Mouse (Mus musculus) liver, postnatal 0 days (tissue): ENCODE measurements around the gene Rprd1b. TPM values are rescaled to one million over a fixed set of nuclear protein-coding genes. Genes with fewer than 3 reads are reported as not detected.

Source experiments
- ATAC-seq: fragments of 200-750 bp; cut with Nextera tagmentation; 2 replicates; pipeline ENCODE4 v1.8.0; 2017; ENCODE audit warnings: mild to moderate bottlenecking, moderate library complexity
- DNase-seq: peaks from one replicate; pipeline ENCODE4 v3.0.0-alpha.2; 2016
- H3K27ac ChIP-seq: fragments of 300-500 bp; sonication (generic); 2 replicates; pipeline ENCODE4 v1.5.1; 2014; ENCODE audit warnings: antibody characterized with exemption, moderate library complexity, mild to moderate bottlenecking, low read depth
- H3K27me3 ChIP-seq: fragments of 300-500 bp; sonication (generic); 2 replicates; pipeline ENCODE4 v1.6.1; 2014; ENCODE audit warnings: low read length, control low read depth, mixed read lengths; ENCODE audit not compliant: insufficient read depth
- H3K36me3 ChIP-seq: fragments of 300-500 bp; sonication (generic); replicated peaks from 2 replicates; pipeline ENCODE4 v1.6.1; 2014; ENCODE audit warnings: mild to moderate bottlenecking, control low read depth, low read length, moderate library complexity, mixed read lengths; ENCODE audit not compliant: insufficient read depth
- H3K4me1 ChIP-seq: fragments of 300-500 bp; sonication (generic); 2 replicates; pipeline ENCODE4 v1.6.1; 2014; ENCODE audit warnings: antibody characterized with exemption, mild to moderate bottlenecking, control low read depth; ENCODE audit not compliant: insufficient read depth
- H3K4me2 ChIP-seq: fragments of 300-500 bp; sonication (generic); 2 replicates; pipeline ENCODE4 v1.6.1; 2014; ENCODE audit warnings: low read depth, mild to moderate bottlenecking, low read length, moderate library complexity, mixed read lengths
- H3K4me3 ChIP-seq: fragments of 300-500 bp; sonication (generic); 2 replicates; pipeline ENCODE4 v1.5.1; 2014; ENCODE audit warnings: low read depth, low read length
- H3K9ac ChIP-seq: fragments of 300-500 bp; sonication (generic); replicated peaks from 2 replicates; pipeline ENCODE4 v1.6.1; 2014; ENCODE audit warnings: mild to moderate bottlenecking, moderate library complexity
- H3K9me3 ChIP-seq: fragments of 300-500 bp; sonication (generic); 2 replicates; pipeline ENCODE4 v1.6.1; 2016; ENCODE audit warnings: mild to moderate bottlenecking, control low read depth, low read length, mixed read lengths
- CTCF ChIP-seq: sonication (generic); IDR thresholded peaks from 2 replicates; pipeline ENCODE4 v1.5.1; 2016; ENCODE audit warnings: antibody characterized with exemption, low read depth
- EP300 ChIP-seq: IDR thresholded peaks from 2 replicates; pipeline ENCODE4 v1.6.1; 2016; ENCODE audit warnings: antibody characterized with exemption, low read depth, mild to moderate bottlenecking
- WGBS: fragments of 180-500 bp; shearing (Covaris S2); extraction: QIAGEN DNeasy Blood & Tissue Kit; methylation state at CpG from one replicate; pipeline ENCODE4 v1.1.7; 2014; ENCODE audit not compliant: insufficient replicate concordance; 5-methylcytosine and 5-hydroxymethylcytosine counted together
- polyA plus RNA-seq: library from polyadenylated mRNA; unstranded; fragments of >200 nt; fragmentation: Nextera tagmentation; extraction: Ambion mirVana; gene quantifications from 2 replicates; pipeline ENCODE4 v1.2.1, GENCODE M21; 2015

Gene Rprd1b
- polyA plus RNA-seq, 1 experiment from 2014 or later, result 17.4 TPM

GRCm38 (mm10) chr2:158036953-158037352 is 8.7 kb downstream of the Rprd1b start:
- Histone ChIP-seq H3K4me3 (no peak overlapping the region), H3K4me1 (peaks cover 14% of the 10 kb centered on the region), H3K9me3 (no peaks in the 10 kb centered on the region), H3K27ac (no peak overlapping the region), H3K36me3 (peaks cover 18% of the 10 kb centered on the region), H3K27me3 (no peaks in the 10 kb centered on the region), H3K9ac (no peak overlapping the region), H3K4me2 (no peak overlapping the region)
- TF ChIP-seq EP300 (no peak), CTCF (no peak)
- no peak for DNase-seq
- ATAC-seq, result peak; percentile 56
- 63% methylated on average over 7 of the region's 7 CpGs for WGBS

- DNase-seq, result no peak
- Histone ChIP-seq H3K4me1 (peaks cover 14% of the 10 kb centered on the region), H3K36me3 (peaks cover 21% of the 10 kb centered on the region), H3K4me3 (no peak overlapping the region), H3K4me2 (no peak overlapping the region), H3K9me3 (no peaks in the 10 kb centered on the region), H3K27me3 (no peaks in the 10 kb centered on the region), H3K27ac (no peak overlapping the region), H3K9ac (no peak overlapping the region)
- peak; percentile 77 for ATAC-seq
- WGBS, result 71% methylated on average over 1 of the region's 1 CpGs
- TF ChIP-seq EP300 (no peak), CTCF (no peak)
These were observed 9.3 kb downstream of the Rprd1b start for GRCm38 (mm10) chr2:158037571-158037970.

GRCm38 (mm10) chr2:158039662-158040061 is 11.4 kb downstream of the Rprd1b start:
- no peak overlapping the region for H3K4me3 ChIP-seq
- DNase-seq (no peak), ATAC-seq (peak; percentile 53; the same call in 1 of the 2 replicates)
- H3K27me3 ChIP-seq, result no peaks in the 10 kb centered on the region
- H3K9me3 ChIP-seq, result no peaks in the 10 kb centered on the region
- H3K9ac ChIP-seq, result no peak overlapping the region
- H3K36me3 ChIP-seq, result peaks cover 34% of the 10 kb centered on the region
- no peak overlapping the region for H3K4me2 ChIP-seq
- TF ChIP-seq EP300, result no peak
- TF ChIP-seq CTCF, result no peak
- 0 out of 2 replicates have a peak overlapping the region, but pooled peaks have one; percentile 30 for H3K27ac ChIP-seq
- H3K4me1 ChIP-seq, result peaks cover 14% of the 10 kb centered on the region
- 61% methylated on average over 1 of the region's 1 CpGs for WGBS

GRCm38 (mm10) chr2:158040396-158040795 is 12.1 kb downstream of the Rprd1b start:
- 86% methylated on average over 2 of the region's 2 CpGs for WGBS
- ATAC-seq (no peak), DNase-seq (no peak)
- TF ChIP-seq EP300 (no peak), CTCF (no peak)
- no peak overlapping the region for H3K27ac ChIP-seq
- H3K9ac ChIP-seq, result no peak overlapping the region
- H3K9me3 ChIP-seq, result no peaks in the 10 kb centered on the region
- H3K4me2 ChIP-seq, result no peak overlapping the region
- H3K27me3 ChIP-seq, result no peaks in the 10 kb centered on the region
- H3K4me3 ChIP-seq, result no peak overlapping the region
- peaks cover 14% of the 10 kb centered on the region for H3K4me1 ChIP-seq
- peaks cover 42% of the 10 kb centered on the region for H3K36me3 ChIP-seq

- TF ChIP-seq EP300 (no peak), CTCF (no peak)
- Histone ChIP-seq H3K27me3 (no peaks in the 10 kb centered on the region), H3K4me1 (peaks cover 2% of the 10 kb centered on the region), H3K9ac (no peak overlapping the region), H3K36me3 (peaks cover 43% of the 10 kb centered on the region), H3K4me3 (no peak overlapping the region), H3K9me3 (no peaks in the 10 kb centered on the region), H3K27ac (no peak overlapping the region), H3K4me2 (no peak overlapping the region)
- no peak for ATAC-seq
- DNase-seq, result no peak
- 85% methylated on average over 8 of the region's 8 CpGs for WGBS
These were observed 15.2 kb downstream of the Rprd1b start for GRCm38 (mm10) chr2:158043504-158043903.

- Histone ChIP-seq H3K9me3 (no peaks in the 10 kb centered on the region), H3K27ac (no peak overlapping the region), H3K4me1 (no peaks in the 10 kb centered on the region), H3K4me2 (no peak overlapping the region), H3K27me3 (no peaks in the 10 kb centered on the region), H3K9ac (no peak overlapping the region), H3K4me3 (no peak overlapping the region), H3K36me3 (peaks cover 52% of the 10 kb centered on the region)
- DNase-seq (no peak), ATAC-seq (no peak)
- 55% methylated on average over 4 of the region's 4 CpGs for WGBS
- TF ChIP-seq CTCF (no peak), EP300 (no peak)
These were observed 17.9 kb downstream of the Rprd1b start for GRCm38 (mm10) chr2:158046186-158046585.

- peaks cover 54% of the 10 kb centered on the region for H3K36me3 ChIP-seq
- no peaks in the 10 kb centered on the region for H3K27me3 ChIP-seq
- peak; percentile 72 for DNase-seq
- H3K9me3 ChIP-seq, result no peaks in the 10 kb centered on the region
- H3K9ac ChIP-seq, result no peak overlapping the region
- 49% methylated on average over 3 of the region's 3 CpGs for WGBS
- no peak overlapping the region for H3K4me3 ChIP-seq
- H3K4me2 ChIP-seq, result no peak overlapping the region
- H3K27ac ChIP-seq, result no peak overlapping the region
- no peak for TF ChIP-seq EP300
- TF ChIP-seq CTCF, result peak; percentile 92
- peak; percentile 64 for ATAC-seq
- no peaks in the 10 kb centered on the region for H3K4me1 ChIP-seq
These were observed 19.6 kb downstream of the Rprd1b start for GRCm38 (mm10) chr2:158047903-158048302.
